Mouse (Mus musculus) liver, adult (tissue): ENCODE data around the gene Nudc.

Experiments
- GATA4 ChIP-seq: IDR thresholded peaks from 2 replicates; pipeline ENCODE4 v1.6.1; 2014; ENCODE audit warnings: mild to moderate bottlenecking, low read length; ENCODE audit not compliant: insufficient replicate concordance

Nudc gene

DNA sequence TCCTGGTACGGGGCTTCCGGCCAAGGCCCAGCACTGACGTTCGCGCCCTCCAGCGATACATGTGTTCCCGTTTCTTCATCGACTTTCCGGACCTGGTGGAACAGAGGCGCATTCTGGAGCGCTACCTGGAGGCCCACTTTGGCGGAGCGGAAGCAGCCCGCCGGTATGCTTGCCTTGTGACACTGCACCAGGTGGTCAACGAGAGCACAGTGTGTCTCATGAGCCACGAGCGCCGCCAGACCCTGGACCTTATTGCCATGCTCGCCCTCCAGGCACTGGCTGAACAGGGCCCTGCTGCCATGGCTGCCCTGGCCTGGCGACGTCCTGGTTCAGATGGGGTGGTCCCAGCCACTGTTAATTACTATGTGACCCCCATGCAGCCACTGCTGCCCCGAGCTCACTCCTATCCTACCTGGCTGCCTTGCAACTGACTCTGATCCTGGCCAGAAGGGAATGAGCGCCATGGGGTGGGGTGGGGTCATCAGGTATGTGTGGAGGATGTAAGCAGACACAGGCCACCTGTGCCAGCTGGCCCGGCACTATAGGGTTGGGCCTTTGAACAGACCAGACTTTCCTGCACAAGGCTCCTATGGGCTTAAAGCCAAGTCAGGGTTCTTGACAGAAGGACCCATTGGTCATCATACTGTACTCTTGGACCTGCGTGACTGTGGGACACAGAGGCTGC, 59.0 kb downstream of the Nudc start:
- no peak for TF ChIP-seq GATA4

- no peak for TF ChIP-seq GATA4
These were observed 59.9 kb downstream of the Nudc start for GRCm38 (mm10) chr4:133485691-133486425.

- TF ChIP-seq GATA4 = no peak
These were observed 61.4 kb downstream of the Nudc start for GRCm38 (mm10) chr4:133484266-133485025.
